Mouse (Mus musculus) urinary bladder, postnatal 14 days (tissue): Measurements from ENCODE around the gene Cemip.

Experiments
- DNase-seq: peaks from one replicate; pipeline ENCODE4 v3.0.0; 2021; ENCODE audit warnings: low spot score

The Cemip gene

GRCm38 (mm10) chr7:84028368-84028767, 57.9 kb downstream of the Cemip start:
- peak; percentile 16 for DNase-seq

- DNase-seq: no peak
Measured at GRCm38 (mm10) chr7:84026950-84027585, 59.2 kb downstream of the Cemip start.

GRCm38 (mm10) chr7:84026090-84026489, 60.2 kb downstream of the Cemip start:
- DNase-seq: no peak

- DNase-seq: no peak
Measured at GRCm38 (mm10) chr7:84023466-84023865, 62.8 kb downstream of the Cemip start.

GRCm38 (mm10) chr7:84022462-84022861, 63.8 kb downstream of the Cemip start:
- no peak for DNase-seq

- DNase-seq: no peak
Measured at GRCm38 (mm10) chr7:84019381-84019780, 66.9 kb downstream of the Cemip start.

- peak; percentile 69 for DNase-seq
Measured at GRCm38 (mm10) chr7:84018291-84019266, 67.7 kb downstream of the Cemip start.

DNA sequence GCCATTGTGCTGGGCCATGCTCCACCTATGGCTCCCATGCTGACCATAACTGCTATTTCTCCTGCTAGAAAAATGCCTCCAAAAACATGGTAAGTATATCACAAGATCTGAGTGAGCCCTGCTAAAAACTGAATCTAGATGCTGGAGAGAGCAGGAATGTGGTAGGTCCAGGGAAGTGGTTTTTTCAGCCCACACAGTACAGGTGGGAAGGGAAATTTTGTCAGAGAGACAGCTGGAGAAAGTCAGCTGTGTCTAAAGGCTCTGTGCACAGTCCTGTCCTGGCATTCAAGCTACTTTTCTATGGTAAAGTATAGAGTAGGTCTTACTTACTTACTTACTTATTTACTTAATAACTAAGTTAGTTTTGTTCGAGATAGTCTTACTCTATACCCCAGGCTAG, 71.3 kb downstream of the Cemip start:
- DNase-seq: no peak

- DNase-seq: no peak
Measured at GRCm38 (mm10) chr7:84013656-84014055, 72.6 kb downstream of the Cemip start.

GRCm38 (mm10) chr7:84004357-84004756, 81.9 kb downstream of the Cemip start:
- DNase-seq: no peak

GRCm38 (mm10) chr7:84001516-84001915, 84.8 kb downstream of the Cemip start:
- DNase-seq: no peak

- no peak for DNase-seq
Measured at GRCm38 (mm10) chr7:84000671-84001070, 85.6 kb downstream of the Cemip start.

DNA sequence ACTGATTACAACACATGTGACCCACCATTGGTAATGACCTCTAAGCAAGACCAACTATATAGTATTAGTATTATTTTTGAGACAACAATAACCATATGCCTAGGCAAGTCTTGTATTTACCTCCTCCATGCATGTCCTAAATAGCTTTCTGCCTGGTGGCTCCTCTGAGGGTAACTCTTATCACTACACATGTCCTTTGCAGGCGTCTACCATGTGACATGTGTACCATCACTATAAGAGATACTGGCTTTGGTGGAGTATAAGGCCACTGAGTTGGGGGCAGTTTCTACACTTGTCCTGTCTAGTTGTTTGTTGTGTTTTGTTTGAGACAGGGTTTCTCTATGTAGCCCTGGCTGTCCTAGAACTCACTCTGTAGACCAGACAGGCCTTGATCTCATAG, 86.7 kb downstream of the Cemip start:
- DNase-seq: no peak

GRCm38 (mm10) chr7:83994348-83994747, 92.0 kb downstream of the Cemip start:
- DNase-seq: no peak

GRCm38 (mm10) chr7:83989294-83989693, 97.0 kb downstream of the Cemip start:
- no peak for DNase-seq

DNA sequence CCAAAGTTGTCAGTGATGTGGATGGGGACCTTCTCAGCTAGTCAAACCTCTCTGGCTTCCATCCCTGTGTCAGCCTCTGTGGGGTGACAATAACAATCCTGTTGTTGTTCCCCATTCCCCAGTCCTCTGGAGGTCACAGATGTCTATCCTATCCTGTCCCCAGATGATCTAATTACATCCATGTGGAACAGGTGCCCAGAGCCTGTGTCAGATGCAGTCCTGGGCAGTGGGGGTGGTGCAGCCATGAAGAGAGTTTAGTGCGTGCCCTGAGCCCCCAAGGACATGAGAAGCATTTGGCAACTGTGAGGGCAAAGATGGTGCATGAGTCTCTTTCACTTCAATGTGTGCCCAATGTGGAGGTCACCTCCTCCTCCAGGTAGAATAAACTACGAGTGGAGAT, 100.6 kb downstream of the Cemip start:
- DNase-seq: no peak

DNA sequence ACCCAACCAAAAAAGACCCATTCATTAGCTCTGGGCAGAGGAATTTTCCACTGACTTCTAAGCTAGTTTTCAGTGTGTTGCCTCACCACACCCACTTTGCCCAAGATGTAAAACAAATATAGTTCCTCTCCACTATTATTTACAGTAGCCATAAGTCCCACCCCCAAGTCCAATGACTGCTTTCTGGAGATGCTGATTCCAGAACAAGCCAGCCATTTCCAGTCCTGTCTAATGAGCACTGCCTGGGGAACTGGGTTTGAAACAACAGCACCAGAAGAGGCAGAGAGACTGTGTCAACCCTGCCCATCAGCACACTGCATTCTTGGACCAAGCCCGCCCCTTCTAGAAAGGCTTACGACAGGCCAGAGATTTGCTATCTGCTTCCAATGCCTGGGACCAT, 103.7 kb downstream of the Cemip start:
- no peak for DNase-seq

DNA sequence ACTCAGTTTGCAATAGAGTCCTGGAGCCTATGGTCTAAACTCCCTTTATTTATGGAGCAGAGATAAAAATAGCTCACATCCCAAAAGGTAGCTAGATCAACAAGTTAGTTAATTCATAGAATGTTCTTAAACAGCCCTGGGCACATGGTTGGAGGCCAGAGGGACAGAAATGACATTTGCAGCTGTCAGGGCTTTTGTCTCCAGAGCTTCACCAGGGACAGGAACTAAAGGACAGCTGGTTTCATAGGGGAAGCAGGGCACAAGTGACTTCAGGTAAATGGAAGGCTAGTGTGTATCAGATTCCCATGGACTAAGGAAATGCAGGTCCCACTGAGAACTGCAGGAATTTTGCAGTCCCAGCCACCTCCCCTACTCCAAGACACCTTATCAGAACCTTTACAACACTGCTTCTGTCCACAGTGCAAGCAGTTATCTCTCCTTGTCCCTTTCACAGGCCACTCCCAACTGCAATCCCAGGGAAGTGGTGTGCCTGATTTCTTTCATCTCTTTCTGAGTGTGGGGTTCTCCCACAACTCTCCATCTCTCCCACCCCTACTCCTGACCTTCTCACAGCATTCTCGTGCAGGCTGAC, 107.3 kb downstream of the Cemip start:
- DNase-seq: no peak

DNA sequence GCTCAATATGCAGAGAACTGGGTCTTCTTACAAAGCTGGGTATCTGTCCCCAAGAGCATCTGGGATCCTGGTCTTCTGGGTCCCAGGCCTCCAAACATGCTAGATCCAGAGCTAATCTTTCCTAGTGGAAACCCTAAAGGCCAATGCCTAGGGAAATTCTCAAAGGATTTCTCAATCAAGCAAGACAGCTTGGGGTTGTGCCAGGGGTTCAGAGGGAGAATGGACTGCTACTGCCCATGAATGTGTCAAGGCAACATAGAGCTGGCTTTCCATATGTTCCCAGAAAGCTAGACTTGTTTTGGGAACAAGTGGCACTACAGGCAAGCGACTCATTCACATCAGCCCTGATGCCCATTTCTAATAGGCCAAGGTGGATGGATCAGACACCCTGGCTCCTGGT, 107.9 kb downstream of the Cemip start:
- DNase-seq: no peak

GRCm38 (mm10) chr7:83976413-83976958, 109.8 kb downstream of the Cemip start:
- DNase-seq: no peak

DNA sequence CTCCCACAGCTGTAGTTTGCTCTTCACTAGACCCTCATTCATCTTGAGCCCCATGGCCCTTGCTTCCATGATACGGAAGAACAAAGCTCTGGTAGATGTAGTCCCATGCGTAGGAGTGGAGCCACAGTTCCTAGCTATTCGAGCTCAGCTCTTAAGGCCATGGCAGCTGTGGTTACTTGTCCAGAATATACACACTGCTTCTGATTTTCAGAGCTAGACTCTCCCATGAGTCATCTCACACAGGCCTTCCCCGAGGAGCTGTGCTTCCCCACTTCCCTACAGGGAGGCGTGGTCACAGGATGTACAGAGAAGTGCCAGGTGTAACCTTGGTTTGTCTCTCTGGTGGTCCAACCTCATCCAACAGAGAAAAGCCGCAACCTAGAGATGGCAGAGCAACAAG, 111.0 kb downstream of the Cemip start:
- no peak for DNase-seq

- peak; percentile 12 for DNase-seq
Measured at GRCm38 (mm10) chr7:83972485-83972884, 113.8 kb downstream of the Cemip start.
